Mouse (Mus musculus): Measurements from ENCODE around the gene Fastkd2. TPM values are rescaled to one million over a fixed set of nuclear protein-coding genes. Genes with fewer than 3 reads are reported as not detected.

Fastkd2 gene
- 27.1 and 28.0 TPM in 2 replicates for polyA plus RNA-seq (2015; fragmentation: Nextera tagmentation; extraction: Ambion mirVana)

GRCm38 (mm10) chr1:63730240-63730771 is at the start of gene Fastkd2, which contains the start of gene Mdh1b:
Gene Fastkd2 (plus strand): TSS chr1:63730614.
Gene Mdh1b (minus strand): TSS chr1:63730318.

GRCm38 (mm10) chr1:63686827-63687226 is 43.6 kb upstream of the Fastkd2 start, which contains the start of gene Dytn:
Gene Dytn (minus strand): TSS chr1:63686927.

DNA sequence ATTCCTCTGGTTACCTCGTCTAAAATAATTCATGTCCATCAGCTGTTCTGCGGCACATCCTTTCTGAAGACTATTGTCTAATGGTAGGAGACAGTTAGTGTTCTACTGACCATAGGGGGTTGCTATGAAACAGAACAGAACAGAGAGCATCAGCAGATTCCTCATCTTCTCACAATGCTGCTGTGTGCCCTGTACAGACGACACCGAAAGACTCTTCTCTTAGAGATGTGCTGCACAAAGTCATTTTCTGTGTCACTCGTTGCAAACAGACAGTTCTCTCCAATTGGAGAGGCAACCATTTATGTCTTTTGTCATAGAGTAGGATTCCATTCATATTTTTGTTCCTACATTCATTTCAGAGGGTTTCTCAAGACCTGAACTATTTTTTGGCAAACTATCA is 38.8 kb downstream of the Fastkd2 start, which contains the start of gene 4933402D24Rik:
TSS of gene 4933402D24Rik (minus strand) at position 101 of the 400 bp plus-strand sequence.

Other genes with a start within 250 kb of the Fastkd2 start
- 0.27 TPM in 1 of 2 replicates, not detected in the other for gene Gm39653, start 114.6 kb upstream of the Fastkd2 start, polyA plus RNA-seq (2015; fragmentation: Nextera tagmentation; extraction: Ambion mirVana)
- 0.12 TPM in 1 of 2 replicates, not detected in the other for gene Dytn, start 43.7 kb upstream of the Fastkd2 start, polyA plus RNA-seq (2015; fragmentation: Nextera tagmentation; extraction: Ambion mirVana)
- 0.37 and 0.39 TPM in 2 replicates for gene Mdh1b, start 296 bp upstream of the Fastkd2 start, polyA plus RNA-seq (2015; fragmentation: Nextera tagmentation; extraction: Ambion mirVana)
- 0.38 and 0.50 TPM in 2 replicates for gene 4933402D24Rik, start 38.7 kb downstream of the Fastkd2 start, polyA plus RNA-seq (2015; fragmentation: Nextera tagmentation; extraction: Ambion mirVana)